Mouse (Mus musculus) common myeloid progenitor, adult 5-6 weeks (primary cell): Measurements from ENCODE around the gene Hpcal1. TPM values are rescaled to one million over a fixed set of nuclear protein-coding genes. Genes with fewer than 3 reads are reported as not detected.

Experiments
- ATAC-seq: replicated peaks from 2 replicates; pipeline ENCODE4 v1.8.0; 2016; ENCODE audit warnings: low read depth, mild to moderate bottlenecking, moderate TSS enrichment, inconsistent platforms; ENCODE audit not compliant: poor library complexity, severe bottlenecking
- total RNA-seq: library from RNA; stranded (forward); fragments of 200-1000, 187-1606 nt; gene quantifications from 2 replicates; pipeline ENCODE4 v1.2.3, GENCODE M21; 2017

Gene Hpcal1
- 14.7 and 14.8 TPM in 2 replicates for total RNA-seq

- peak; percentile 81 for ATAC-seq
These were observed at the start of gene Hpcal1 for GRCm38 (mm10) chr12:17690564-17691281. Gene Hpcal1, plus strand, starts transcription at chr12:17690856.

GRCm38 (mm10) chr12:17641269-17641668 is 49.4 kb upstream of the Hpcal1 start:
- 0 out of 2 replicates have a peak, but pooled peaks have one; percentile 47 for ATAC-seq

- ATAC-seq = no peak
These were observed 46.1 kb upstream of the Hpcal1 start for GRCm38 (mm10) chr12:17644385-17645222.

GRCm38 (mm10) chr12:17646457-17646856 is 44.2 kb upstream of the Hpcal1 start:
- ATAC-seq = no peak

GRCm38 (mm10) chr12:17651223-17652095 is 39.2 kb upstream of the Hpcal1 start:
- ATAC-seq = no peak

GRCm38 (mm10) chr12:17652216-17653050 is 38.2 kb upstream of the Hpcal1 start:
- no peak for ATAC-seq

GRCm38 (mm10) chr12:17653051-17653783 is 37.4 kb upstream of the Hpcal1 start:
- ATAC-seq = no peak

GRCm38 (mm10) chr12:17657561-17658195 is 33.0 kb upstream of the Hpcal1 start:
- ATAC-seq = peak; percentile 68

GRCm38 (mm10) chr12:17658521-17658920 is 32.1 kb upstream of the Hpcal1 start:
- ATAC-seq = no peak

- ATAC-seq = 0 out of 2 replicates have a peak, but pooled peaks have one; percentile 19
These were observed 29.2 kb upstream of the Hpcal1 start for GRCm38 (mm10) chr12:17661483-17661920.

GRCm38 (mm10) chr12:17663991-17664635 is 26.5 kb upstream of the Hpcal1 start:
- no peak for ATAC-seq

GRCm38 (mm10) chr12:17665906-17666326 is 24.7 kb upstream of the Hpcal1 start:
- no peak for ATAC-seq

- ATAC-seq = peak; percentile 92
These were observed 24.0 kb upstream of the Hpcal1 start for GRCm38 (mm10) chr12:17666616-17667015.

- ATAC-seq = no peak
These were observed 16.9 kb upstream of the Hpcal1 start for GRCm38 (mm10) chr12:17673729-17674128.

GRCm38 (mm10) chr12:17674182-17674812 is 16.4 kb upstream of the Hpcal1 start:
- ATAC-seq = no peak

GRCm38 (mm10) chr12:17677743-17678142 is 12.9 kb upstream of the Hpcal1 start:
- ATAC-seq = no peak

GRCm38 (mm10) chr12:17679571-17679970 is 11.1 kb upstream of the Hpcal1 start:
- ATAC-seq = peak; percentile 57
